Mouse (Mus musculus): ENCODE data around the gene Mrpl54. TPM values are rescaled to one million over a fixed set of nuclear protein-coding genes. Genes with fewer than 3 reads are reported as not detected.

Mrpl54 gene
- 122 and 144 TPM in 2 replicates for polyA plus RNA-seq (2012; ENCODE audit: insufficient read depth, insufficient read length, missing spikeins)

DNA sequence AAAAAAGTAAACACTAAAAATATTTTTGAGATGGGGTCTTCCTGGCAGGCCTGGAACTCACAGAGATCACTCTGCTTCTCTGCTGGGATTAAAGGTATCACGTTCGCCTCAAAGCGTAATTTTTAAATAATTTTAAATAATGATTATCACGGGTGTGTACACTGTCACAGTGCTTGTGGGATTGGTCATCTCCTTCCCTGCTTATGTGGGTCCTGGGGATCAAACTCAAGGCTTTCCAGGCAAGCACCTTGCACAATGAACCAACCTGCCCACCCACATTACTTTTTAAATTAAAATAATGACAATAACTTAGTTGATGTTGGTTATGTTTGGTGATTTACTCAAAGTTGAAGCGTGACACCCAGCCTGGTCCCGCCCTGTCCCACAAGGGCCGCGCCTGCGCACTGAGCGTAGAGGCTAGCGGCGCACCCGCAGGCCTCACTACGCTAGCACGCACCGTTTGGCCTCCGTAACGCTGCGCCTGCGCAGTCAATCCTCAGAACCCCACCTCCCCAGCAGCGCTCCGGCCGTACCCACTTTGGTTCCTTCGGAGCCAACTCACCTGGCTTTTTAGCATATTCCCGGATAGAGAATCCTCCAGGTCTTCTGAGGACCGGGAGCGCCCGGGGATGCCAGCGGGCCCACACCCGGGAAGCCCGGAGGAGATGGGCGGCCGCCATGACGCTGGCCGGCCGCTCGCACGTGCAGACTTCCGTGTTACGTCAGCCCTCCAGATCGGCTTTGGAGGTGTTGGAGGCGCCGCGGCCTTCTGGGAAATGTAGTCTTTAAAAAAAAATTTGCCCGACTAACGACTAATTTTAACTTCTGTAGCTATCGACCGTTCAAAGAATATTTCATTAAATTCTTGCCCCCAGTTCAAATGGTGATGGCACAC is at the start of gene Mrpl54, which contains the start of gene Apba3:
TSS of gene Mrpl54 (minus strand) at position 724 of the 895 bp plus-strand sequence.
TSS of gene Apba3 (plus strand) at position 750 of the 895 bp plus-strand sequence.
- peaks cover 8% of the 10 kb centered on the region; the same call in 1 of the 2 replicates for H3K4me1 ChIP-seq (ENCODE audit: control insufficient read depth, insufficient read depth, insufficient read length, low read length)
- H3K27ac ChIP-seq (replicated peaks; ENCODE audit: low read depth, low read length), result peak within 1 kb of the TSS; percentile 97
- H3K4me3 ChIP-seq (ENCODE audit: insufficient read depth, low read depth, low read length), result peak within 1 kb of the TSS; percentile 84

DNA sequence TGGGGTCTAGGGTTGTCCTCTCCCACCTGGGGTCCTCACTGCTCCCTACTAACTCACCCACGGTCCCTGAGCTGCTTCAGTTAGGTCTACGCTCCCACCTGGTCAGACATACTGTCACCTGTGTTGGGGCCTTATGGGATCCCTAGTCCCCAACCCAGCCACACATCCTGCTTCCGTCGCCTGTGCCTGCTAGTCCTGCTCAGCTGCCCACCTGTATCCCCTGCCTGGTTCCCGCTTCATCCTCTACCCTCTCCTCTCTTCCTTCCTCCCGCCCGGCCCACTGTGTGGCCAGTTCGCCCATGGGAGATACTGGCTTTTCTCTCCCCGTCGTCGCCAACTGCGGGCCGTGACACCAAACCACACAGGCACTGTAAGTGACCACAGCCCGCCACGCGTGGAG is 48.9 kb upstream of the Mrpl54 start:
- Histone ChIP-seq H3K4me1 (ENCODE audit: control insufficient read depth, insufficient read depth, insufficient read length, low read length) (peaks cover 11% of the 10 kb centered on the region; the same call in 1 of the 2 replicates), H3K27ac (replicated peaks; ENCODE audit: low read depth, low read length) (no peak overlapping the region), H3K4me3 (ENCODE audit: insufficient read depth, low read depth, low read length) (no peak overlapping the region)

DNA sequence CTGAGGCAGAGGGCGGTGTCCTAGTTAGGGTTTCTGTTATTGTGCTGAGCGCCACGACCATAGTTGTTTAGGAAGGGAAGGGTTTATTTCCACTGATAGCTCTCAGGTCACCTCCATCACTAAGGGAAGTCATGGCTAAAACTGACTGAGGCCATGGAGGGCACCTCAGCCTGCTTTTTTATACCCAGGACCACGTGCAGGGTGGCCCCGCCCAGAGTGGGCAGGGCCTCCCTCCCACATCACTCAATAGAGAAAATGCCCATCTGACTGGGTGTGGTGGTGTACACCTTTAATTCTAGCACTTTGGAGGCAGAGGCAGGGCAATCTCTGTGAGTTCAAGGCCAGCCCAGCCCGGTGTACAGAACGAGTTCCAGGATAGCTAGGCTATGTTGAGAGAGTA is 47.5 kb upstream of the Mrpl54 start:
- Histone ChIP-seq H3K27ac (replicated peaks; ENCODE audit: low read depth, low read length) (no peak overlapping the region), H3K4me1 (ENCODE audit: control insufficient read depth, insufficient read depth, insufficient read length, low read length) (0 out of 2 replicates have a peak, but pooled peaks cover 5% of the 10 kb centered on the region)

DNA sequence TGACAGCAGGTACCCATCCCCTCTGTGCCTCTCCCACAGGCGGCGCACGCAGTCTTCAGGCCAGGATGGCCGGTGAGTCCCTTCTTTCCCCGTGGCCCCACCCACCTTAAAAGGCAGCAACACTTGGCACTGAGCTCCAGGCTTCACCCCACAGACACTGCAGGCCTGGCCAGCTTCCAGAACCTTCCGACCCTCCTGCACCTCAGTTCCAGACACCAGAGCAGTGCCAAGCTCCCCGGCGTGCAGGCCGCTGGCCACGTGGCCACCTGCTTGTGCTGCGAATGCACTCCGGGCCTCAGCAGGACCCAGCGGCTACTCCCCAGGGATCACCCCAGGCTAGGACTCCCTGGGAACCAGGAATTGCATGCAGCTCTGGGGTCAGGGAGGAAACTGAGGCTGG is 46.8 kb upstream of the Mrpl54 start:
- Histone ChIP-seq H3K4me1 (ENCODE audit: control insufficient read depth, insufficient read depth, insufficient read length, low read length) (0 out of 2 replicates have a peak, but pooled peaks cover 3% of the 10 kb centered on the region), H3K27ac (replicated peaks; ENCODE audit: low read depth, low read length) (no peak overlapping the region), H3K4me3 (ENCODE audit: insufficient read depth, low read depth, low read length) (no peak overlapping the region)

More for the DNA sequence above, 47.5 kb upstream of the Mrpl54 start:
- H3K4me3 ChIP-seq (ENCODE audit: insufficient read depth, low read depth, low read length), result no peak overlapping the region

DNA sequence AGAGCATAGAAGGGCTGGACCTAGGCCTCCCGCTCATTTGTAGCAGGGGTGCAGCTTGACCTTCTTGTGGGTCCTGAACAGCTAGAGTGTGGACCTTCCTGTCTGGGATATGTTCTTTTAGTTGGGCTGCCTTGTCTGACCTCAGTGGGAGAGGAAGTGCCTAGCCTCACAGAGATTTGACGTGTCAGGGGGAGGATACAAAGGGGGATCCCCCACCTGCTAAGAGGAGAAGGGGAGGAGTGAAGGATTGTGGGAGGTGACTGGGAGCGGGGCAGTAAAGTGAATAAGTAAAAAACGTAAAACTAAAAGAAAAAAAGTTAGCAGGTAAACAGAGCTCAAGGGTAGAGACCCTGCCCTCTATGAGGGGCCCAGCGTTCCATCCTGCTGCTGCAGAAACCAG is 42.8 kb upstream of the Mrpl54 start:
- Histone ChIP-seq H3K4me1 (ENCODE audit: control insufficient read depth, insufficient read depth, insufficient read length, low read length) (no peaks in the 10 kb centered on the region), H3K27ac (replicated peaks; ENCODE audit: low read depth, low read length) (no peak overlapping the region), H3K4me3 (ENCODE audit: insufficient read depth, low read depth, low read length) (no peak overlapping the region)

DNA sequence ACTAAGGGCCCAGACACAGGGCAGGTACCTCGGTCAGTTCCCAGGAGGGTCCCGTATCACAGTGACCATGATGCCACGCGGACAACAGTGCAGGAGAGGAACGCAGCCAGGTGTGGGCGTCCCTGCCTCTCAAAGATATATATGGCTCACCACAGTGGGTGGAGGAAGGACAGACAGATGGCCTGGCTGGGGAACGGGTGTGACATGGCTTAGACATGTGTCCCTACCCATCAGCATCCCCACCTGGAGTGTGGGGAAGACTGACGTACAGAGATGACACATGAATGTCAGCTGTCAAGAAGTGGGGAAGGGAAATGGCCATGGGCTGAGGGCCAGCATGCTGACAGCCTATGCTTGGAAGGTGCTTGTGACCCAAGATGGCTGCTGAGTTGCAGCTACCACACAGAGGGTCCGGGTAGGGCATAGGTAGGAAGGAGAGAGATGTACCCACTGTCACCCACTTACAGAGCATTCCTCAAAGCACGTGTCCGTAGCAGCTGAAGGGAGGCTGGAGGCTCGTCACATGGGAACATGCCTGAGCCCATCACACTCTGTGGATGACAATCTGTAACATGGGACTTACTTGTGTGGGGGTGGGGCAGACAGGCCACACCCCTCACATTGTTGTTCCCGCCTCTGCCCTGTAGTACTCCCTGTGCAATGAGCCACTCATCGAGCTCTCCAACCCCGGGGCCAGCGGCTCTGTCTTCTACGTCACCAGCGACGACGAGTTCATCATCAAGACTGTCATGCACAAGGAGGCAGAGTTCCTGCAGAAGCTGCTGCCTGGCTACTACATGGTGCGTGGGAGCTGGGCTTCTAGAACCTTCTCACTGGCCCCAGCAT is 40.3 kb upstream of the Mrpl54 start:
- H3K27ac ChIP-seq (replicated peaks; ENCODE audit: low read depth, low read length), result no peak overlapping the region
- no peak overlapping the region for H3K4me3 ChIP-seq (ENCODE audit: insufficient read depth, low read depth, low read length)
- H3K4me1 ChIP-seq (ENCODE audit: control insufficient read depth, insufficient read depth, insufficient read length, low read length), result peaks cover 16% of the 10 kb centered on the region

DNA sequence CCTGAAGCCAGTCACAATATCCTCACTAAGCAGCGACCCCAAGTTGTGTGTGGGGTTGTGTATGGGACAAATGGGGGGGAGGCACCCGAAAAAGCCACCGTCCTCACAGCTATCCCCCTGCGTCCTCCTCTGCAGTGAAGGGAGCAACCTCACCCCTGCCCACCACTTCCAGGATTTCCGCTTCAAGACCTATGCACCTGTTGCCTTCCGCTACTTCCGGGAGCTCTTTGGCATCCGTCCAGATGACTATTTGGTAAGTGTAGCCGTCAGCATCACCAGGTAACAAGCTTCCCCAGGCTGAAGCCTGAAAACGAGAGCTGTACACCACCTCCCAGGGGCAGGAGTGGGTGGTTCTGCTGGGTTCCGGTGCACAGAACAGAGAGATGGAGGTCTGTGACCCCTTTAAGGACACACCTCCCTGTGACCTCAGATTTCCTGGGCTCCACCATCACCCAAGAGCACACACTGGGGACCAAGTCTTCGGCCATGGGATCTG is 39.5 kb upstream of the Mrpl54 start:
- H3K4me1 ChIP-seq (ENCODE audit: control insufficient read depth, insufficient read depth, insufficient read length, low read length), result peaks cover 19% of the 10 kb centered on the region
- no peak overlapping the region for H3K27ac ChIP-seq (replicated peaks; ENCODE audit: low read depth, low read length)
- H3K4me3 ChIP-seq (ENCODE audit: insufficient read depth, low read depth, low read length), result no peak overlapping the region

DNA sequence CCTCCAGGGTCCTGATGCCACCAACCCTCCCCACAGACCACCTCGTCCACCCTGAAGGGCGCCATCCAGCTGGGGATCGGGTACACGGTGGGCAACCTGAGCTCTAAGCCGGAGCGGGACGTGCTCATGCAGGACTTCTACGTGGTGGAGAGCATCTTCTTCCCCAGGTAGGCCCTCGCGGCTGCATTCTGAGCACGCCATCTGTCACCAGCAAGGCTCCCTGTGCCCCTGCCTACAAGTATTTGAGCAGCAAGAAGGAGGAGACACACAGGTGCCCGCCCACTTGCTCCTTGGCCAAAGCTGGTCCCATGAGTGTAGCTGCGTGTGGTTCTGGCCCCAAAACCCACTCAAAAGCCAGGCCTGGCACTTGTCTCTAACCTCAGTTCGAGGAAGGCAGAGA is 38.9 kb upstream of the Mrpl54 start:
- Histone ChIP-seq H3K4me3 (ENCODE audit: insufficient read depth, low read depth, low read length) (no peak overlapping the region), H3K4me1 (ENCODE audit: control insufficient read depth, insufficient read depth, insufficient read length, low read length) (peaks cover 20% of the 10 kb centered on the region), H3K27ac (replicated peaks; ENCODE audit: low read depth, low read length) (no peak overlapping the region)

DNA sequence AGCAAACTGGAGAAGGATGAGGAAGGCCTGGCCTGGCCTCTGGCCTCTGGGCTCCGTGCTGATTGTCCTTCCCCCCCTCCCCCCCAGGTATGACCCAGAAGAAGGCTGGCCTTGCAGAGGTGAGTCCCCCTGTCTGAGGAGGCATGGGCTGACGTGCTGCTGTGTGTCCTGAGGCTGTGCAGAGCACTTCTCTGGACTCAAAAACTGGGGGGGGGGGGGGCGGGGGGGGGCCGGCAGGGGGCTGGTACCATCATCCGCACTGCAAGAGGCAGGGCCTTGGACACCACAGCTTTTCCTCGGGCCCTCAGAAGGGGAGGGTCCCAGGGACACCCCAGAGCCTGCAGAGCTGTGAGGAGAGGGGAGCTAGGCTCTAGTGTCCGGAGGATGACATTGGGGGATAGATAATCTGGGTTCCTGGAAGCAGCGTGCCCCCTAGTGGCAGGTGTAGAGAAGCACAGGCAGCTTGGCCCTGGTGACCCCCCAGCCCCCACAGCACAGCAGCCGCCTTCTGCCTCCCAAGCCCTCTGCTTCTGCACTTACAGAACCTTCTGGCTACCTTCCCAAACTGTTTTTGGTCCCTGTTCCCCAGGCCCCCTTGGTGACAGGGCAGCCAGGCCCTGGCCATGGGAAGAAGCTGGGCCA is 38.0 kb upstream of the Mrpl54 start:
- Histone ChIP-seq H3K4me1 (ENCODE audit: control insufficient read depth, insufficient read depth, insufficient read length, low read length) (peaks cover 28% of the 10 kb centered on the region), H3K4me3 (ENCODE audit: insufficient read depth, low read depth, low read length) (no peak overlapping the region)

DNA sequence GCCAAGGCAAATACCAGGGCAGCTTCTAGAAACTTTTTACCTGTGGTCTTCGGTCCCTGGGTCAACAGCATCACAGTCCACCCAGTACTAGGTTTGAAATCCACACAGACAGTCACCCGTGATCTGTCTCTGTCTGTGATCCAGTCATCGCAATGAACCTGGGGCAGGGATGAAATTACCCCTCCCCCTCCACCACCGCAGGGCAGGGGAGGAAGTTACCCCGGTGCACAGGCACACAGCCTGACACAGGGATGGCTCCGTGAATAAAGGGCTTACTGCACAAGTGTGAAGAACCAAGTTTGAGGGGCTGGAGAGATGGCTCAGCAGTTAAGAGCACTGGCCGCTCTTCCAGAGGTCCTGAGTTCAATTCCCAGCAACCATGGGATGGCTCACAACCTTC is 37.0 kb upstream of the Mrpl54 start:
- no peak overlapping the region for H3K27ac ChIP-seq (replicated peaks; ENCODE audit: low read depth, low read length)
- H3K4me1 ChIP-seq (ENCODE audit: control insufficient read depth, insufficient read depth, insufficient read length, low read length), result peaks cover 33% of the 10 kb centered on the region
- no peak overlapping the region for H3K4me3 ChIP-seq (ENCODE audit: insufficient read depth, low read depth, low read length)

More for the DNA sequence above, 38.0 kb upstream of the Mrpl54 start:
- no peak overlapping the region for H3K27ac ChIP-seq (replicated peaks; ENCODE audit: low read depth, low read length)

DNA sequence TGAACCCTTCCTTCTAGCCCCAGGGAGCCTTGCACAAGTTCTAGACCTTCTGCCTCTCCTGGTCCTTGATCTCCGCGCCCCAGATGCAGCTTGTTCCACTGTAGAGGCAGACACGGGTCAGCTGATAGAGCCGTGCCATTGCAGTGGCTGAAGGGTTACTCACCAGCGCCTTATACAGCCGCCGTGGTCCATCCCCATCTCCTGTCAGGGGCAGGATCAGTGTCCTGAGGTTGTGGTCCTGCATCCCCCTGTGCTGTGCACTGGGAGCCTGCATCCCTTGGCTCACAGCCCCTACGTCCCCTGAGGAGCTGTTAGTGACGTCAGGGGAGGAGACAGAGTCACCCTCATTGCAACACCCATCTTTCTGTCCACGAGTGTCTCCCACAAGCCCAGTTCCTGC is 36.5 kb upstream of the Mrpl54 start:
- 0 out of 2 replicates have a peak overlapping the region, but pooled peaks have one; percentile 16 for H3K27ac ChIP-seq (replicated peaks; ENCODE audit: low read depth, low read length)
- H3K4me3 ChIP-seq (ENCODE audit: insufficient read depth, low read depth, low read length), result no peak overlapping the region
- peaks cover 38% of the 10 kb centered on the region for H3K4me1 ChIP-seq (ENCODE audit: control insufficient read depth, insufficient read depth, insufficient read length, low read length)

DNA sequence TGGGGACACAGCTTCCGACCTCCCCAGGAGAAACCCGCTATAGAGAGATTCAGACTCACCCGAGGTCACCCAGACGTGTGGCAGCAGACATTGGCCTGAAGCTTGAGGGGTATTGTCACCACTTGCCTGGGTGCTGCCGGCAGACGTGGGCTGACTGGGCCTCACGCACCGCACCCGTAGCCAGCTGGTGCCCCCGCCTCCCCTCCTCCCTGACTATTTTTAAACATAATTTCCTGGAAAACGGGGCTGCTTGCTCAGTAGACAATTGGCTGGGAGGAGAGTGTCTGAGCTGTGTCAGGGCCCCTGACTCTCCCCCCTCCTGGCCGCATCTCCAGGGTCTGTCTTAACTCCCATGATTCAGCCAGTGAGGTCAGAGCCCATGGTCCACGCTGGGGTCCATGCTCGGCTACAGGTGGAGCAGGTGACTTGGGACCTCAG is 36.1 kb upstream of the Mrpl54 start:
- H3K27ac ChIP-seq (replicated peaks; ENCODE audit: low read depth, low read length), result 0 out of 2 replicates have a peak overlapping the region, but pooled peaks have one; percentile 14

DNA sequence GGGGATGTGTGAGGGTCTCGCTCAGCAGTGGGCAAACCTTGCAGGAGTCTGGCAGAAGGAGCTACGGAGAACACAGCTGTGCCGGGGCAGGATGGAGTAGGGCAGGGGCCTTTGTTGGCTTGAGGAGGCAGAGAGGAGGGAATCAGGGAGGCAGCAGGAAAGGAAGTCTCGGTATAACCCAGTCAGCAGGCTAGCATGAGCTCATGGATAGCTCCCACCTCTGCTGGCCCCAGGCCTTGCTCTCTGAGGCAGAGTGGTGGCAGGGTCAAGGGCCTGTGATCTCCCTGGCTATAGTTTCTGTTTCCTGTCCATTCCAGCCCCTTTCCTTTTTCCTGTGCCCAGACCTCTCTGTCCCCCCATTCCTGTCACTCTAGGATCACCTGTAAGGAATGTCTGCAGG is 35.6 kb upstream of the Mrpl54 start:
- Histone ChIP-seq H3K4me3 (ENCODE audit: insufficient read depth, low read depth, low read length) (no peak overlapping the region), H3K27ac (replicated peaks; ENCODE audit: low read depth, low read length) (peak overlapping the region; percentile 2; the same call in 1 of the 2 replicates)

More for the DNA sequence above, 36.1 kb upstream of the Mrpl54 start:
- Histone ChIP-seq H3K4me3 (ENCODE audit: insufficient read depth, low read depth, low read length) (no peak overlapping the region), H3K4me1 (ENCODE audit: control insufficient read depth, insufficient read depth, insufficient read length, low read length) (peaks cover 41% of the 10 kb centered on the region)

DNA sequence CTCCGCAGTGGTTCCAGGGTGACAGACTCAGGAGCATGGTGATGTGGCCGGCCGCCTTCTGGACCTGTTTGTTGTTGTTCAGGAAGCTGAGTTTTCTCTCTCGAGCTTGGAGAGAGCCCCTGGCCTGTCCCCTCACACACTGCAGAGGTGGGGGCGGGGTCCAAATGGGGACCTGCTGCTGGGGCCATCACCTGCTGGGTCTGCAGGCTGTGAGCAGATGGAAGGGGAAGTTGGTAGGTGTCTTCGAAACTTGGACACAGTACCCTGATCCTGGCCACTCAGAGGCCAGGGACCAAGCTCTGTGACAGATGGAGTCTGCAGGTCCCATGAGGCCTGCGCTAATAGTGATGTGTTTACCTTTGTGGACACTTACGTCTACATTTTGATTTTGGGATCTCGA is 34.6 kb upstream of the Mrpl54 start:
- Histone ChIP-seq H3K4me1 (ENCODE audit: control insufficient read depth, insufficient read depth, insufficient read length, low read length) (peaks cover 45% of the 10 kb centered on the region), H3K27ac (replicated peaks; ENCODE audit: low read depth, low read length) (no peak overlapping the region), H3K4me3 (ENCODE audit: insufficient read depth, low read depth, low read length) (no peak overlapping the region)

More for the DNA sequence above, 35.6 kb upstream of the Mrpl54 start:
- H3K4me1 ChIP-seq (ENCODE audit: control insufficient read depth, insufficient read depth, insufficient read length, low read length), result peaks cover 44% of the 10 kb centered on the region

Data from brown adipose tissue, adult 24 weeks (tissue).